Mouse (Mus musculus): ENCODE data around the gene Zfp954.
"Not testable (repeated sequence)": the region's sequence is repeated elsewhere in the genome, so short reads cannot be mapped to it uniquely, and the experiment has no call there.

Zfp954 gene

DNA sequence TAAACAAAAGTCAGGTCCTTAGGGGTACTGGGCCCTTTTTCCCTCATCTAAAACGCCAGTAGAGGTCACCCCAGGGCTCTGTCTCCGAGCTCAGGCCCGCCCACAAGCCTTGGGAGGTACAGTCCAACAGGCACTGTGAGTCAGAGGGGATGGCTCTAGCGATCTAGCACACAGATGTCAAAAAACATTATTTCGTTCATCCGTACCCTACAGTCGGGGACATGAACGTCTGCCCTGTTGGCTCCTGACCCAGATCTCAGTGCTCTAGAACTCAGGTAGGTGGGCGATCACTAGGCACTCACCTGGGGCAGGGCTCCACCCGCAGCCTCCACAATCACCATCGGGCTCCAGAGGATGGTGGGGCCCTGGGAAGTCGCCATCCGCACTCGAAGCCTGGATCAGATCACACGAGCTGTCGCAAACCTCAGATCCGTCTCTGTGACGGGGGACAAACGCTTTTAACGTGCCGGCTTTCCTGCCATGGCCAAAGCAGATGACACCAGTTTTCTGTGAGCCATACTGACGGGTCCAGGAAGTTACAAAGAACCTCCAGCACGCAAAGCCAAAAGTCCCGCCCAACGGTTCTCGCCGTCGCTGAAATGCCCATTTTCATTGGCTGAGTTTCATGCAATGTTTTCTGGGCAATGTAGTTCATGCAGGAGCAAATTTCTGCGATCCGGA, at the start of gene Zfp954:
Gene Zfp954 (minus strand): TSS at position 568 of the 681 bp plus-strand sequence.
- peak; percentile 65 to 90 for DNase-seq (ENCODE audit: low spot score in 2 of 2)

GRCm38 (mm10) chr7:7145991-7146608, 24.8 kb upstream of the Zfp954 start:
- DNase-seq (ENCODE audit: low spot score in 2 of 2): no peak

GRCm38 (mm10) chr7:7144215-7144614, 22.9 kb upstream of the Zfp954 start:
- no peak for DNase-seq (ENCODE audit: low spot score in 2 of 2)

GRCm38 (mm10) chr7:7136379-7136866, 15.1 kb upstream of the Zfp954 start, which contains the start of gene Zfp773:
TSS of gene Zfp773 (minus strand) at chr7:7136755.
- peak; percentile 7 to 62 for DNase-seq (ENCODE audit: low spot score in 2 of 2)

GRCm38 (mm10) chr7:7132751-7133150, 11.5 kb upstream of the Zfp954 start:
- no peak for DNase-seq (ENCODE audit: low spot score in 2 of 2)

GRCm38 (mm10) chr7:7130491-7131124, 9.3 kb upstream of the Zfp954 start:
- not testable (repeated sequence) for DNase-seq (ENCODE audit: low spot score in 2 of 2)

DNA sequence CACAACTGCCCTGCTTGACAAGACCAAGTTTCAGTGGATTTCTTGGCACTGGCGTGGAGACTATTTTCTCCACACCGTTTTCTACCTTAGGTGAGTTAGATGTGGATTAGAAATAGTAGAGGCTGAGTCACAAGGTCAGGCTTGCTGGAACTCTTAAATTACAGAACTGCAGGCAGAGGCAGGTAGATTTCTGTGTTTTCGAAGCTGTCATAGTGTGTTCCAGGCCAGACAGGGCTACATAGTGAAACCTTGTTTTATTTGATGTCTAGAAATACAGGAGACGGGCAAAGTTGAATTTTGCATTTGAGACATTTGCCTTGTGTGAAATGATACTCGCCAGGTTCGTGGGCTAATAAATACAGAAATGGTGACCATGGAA, 303 bp upstream of the Zfp954 start:
- DNase-seq (ENCODE audit: low spot score in 2 of 2): no peak

DNA sequence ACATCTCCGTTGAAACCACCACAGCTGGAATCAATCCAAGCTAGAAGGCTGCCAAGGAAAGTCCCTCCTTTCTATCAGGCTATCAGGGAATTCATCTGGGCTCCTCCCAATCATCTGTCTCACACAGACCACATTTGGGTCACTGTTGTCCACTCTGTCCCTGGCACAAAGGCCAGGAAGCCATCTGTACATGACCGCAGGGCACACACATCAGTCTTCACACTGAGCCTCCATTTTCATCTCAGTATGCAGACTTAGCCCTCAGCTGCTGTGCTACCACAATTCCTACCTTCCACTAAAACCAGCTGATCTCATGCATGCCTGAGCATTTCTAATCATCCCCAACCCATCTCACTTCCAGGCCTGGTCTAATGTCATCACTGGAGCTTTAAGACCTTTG, 2.8 kb downstream of the Zfp954 start:
- DNase-seq (ENCODE audit: low spot score in 2 of 2): no peak

GRCm38 (mm10) chr7:7108501-7108900, 12.8 kb downstream of the Zfp954 start:
- no peak for DNase-seq (ENCODE audit: low spot score in 2 of 2)

Data from left cerebral cortex, adult 9 months (tissue).